Mouse (Mus musculus) midbrain, embryonic 15.5 days (tissue): ENCODE results near the gene Hhatl. TPM values are rescaled to one million over a fixed set of nuclear protein-coding genes. Genes with fewer than 3 reads are reported as not detected.

Source experiments
- ATAC-seq: fragments of 200-750 bp; cut with Nextera tagmentation; replicated peaks from 2 replicates; pipeline ENCODE4 v1.8.0; 2017; ENCODE audit warnings: moderate TSS enrichment
- H3K27ac ChIP-seq: fragments of 300-500 bp; sonication (generic); 2 replicates; pipeline ENCODE4 v1.5.1; 2015; ENCODE audit warnings: mild to moderate bottlenecking, inconsistent platforms
- H3K27me3 ChIP-seq: fragments of 300-500 bp; sonication (generic); replicated peaks from 2 replicates; pipeline ENCODE4 v1.6.1; 2015; ENCODE audit warnings: inconsistent platforms
- H3K36me3 ChIP-seq: fragments of 300-500 bp; sonication (generic); replicated peaks from 2 replicates; pipeline ENCODE4 v1.6.1; 2015; ENCODE audit warnings: inconsistent platforms
- H3K4me1 ChIP-seq: fragments of 300-500 bp; sonication (generic); 2 replicates; pipeline ENCODE4 v1.6.1; 2015; ENCODE audit warnings: inconsistent platforms
- H3K4me2 ChIP-seq: fragments of 300-500 bp; sonication (generic); 2 replicates; pipeline ENCODE4 v1.6.1; 2015; ENCODE audit warnings: inconsistent platforms, mild to moderate bottlenecking, moderate library complexity
- H3K4me3 ChIP-seq: fragments of 300-500 bp; sonication (generic); 2 replicates; pipeline ENCODE4 v1.5.1; 2015; ENCODE audit warnings: mild to moderate bottlenecking, inconsistent platforms
- H3K9ac ChIP-seq: fragments of 300-500 bp; sonication (generic); 2 replicates; pipeline ENCODE4 v1.6.1; 2015; ENCODE audit warnings: mild to moderate bottlenecking, inconsistent platforms
- H3K9me3 ChIP-seq: fragments of 300-500 bp; sonication (generic); 2 replicates; pipeline ENCODE4 v1.6.1; 2016; ENCODE audit warnings: inconsistent platforms
- WGBS: fragments of 180-500 bp; shearing (Covaris S2); methylation state at CpG from one replicate; pipeline ENCODE4 v1.1.7; 2015; ENCODE audit warnings: mixed read lengths; 5-methylcytosine and 5-hydroxymethylcytosine counted together
- polyA plus RNA-seq: library from polyadenylated mRNA; unstranded; fragments of >200 nt; fragmentation: Nextera tagmentation; extraction: Ambion mirVana; gene quantifications from 2 replicates; pipeline ENCODE4 v1.2.1, GENCODE M21; 2015

Gene Hhatl
- polyA plus RNA-seq, 1 experiment from 2014 or later = 0.09 TPM

DNA sequence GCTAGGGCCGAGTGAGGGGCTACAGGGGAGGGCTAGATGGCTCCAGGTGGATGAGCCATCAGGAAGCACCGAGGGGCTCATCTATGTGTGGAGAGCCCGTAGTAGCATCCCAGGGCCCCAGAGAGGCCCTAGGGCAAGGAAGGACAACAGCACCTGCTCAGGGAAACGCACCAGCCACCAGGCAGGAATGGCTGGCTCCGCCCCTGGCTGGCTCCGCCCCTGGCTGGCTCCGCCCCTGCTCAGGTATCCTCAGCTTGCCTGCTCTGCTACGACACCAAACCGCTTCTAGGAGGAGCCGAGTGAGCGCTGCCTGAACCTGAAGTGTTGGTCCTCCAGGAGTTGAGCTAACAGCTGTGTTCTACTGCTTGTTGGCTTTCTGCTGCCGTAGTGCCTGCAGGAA, 5.4 kb upstream of the Hhatl start:
- H3K4me2 ChIP-seq = no peak overlapping the region
- H3K4me3 ChIP-seq = no peak overlapping the region
- 25% methylated on average over 12 of the region's 12 CpGs for WGBS
- H3K27ac ChIP-seq = no peak overlapping the region
- H3K4me1 ChIP-seq = no peaks in the 10 kb centered on the region; the same call in 1 of the 2 replicates
- ATAC-seq = no peak
- H3K9me3 ChIP-seq = no peaks in the 10 kb centered on the region
- no peaks in the 10 kb centered on the region for H3K36me3 ChIP-seq
- no peak overlapping the region for H3K9ac ChIP-seq
- no peaks in the 10 kb centered on the region for H3K27me3 ChIP-seq

DNA sequence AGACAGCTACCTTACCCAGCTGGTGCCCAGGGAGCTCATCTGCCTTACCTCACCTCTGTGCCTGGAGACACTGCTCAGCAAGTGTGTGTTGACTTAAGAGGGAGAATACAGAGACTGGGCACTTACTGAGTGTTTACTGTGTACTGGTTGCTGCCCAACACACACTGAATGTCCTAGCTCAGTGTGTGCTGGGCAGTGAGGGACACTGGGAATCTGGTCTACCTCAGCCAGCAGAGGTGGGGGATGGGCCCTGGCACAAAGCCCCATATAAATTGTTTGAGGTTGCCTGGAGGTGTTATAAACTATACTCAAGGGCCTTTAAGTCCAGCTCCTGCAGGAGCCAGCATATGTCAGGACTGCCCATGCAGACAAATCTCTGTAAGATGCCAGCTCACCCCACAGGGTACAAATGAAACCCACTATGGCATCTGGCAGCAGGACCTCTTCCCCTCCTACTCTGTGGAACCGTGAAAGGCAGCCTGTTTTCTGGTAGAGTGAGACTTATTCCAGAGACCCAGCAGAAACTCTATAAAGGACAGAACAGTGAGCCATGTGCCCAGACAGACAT, 2.7 kb upstream of the Hhatl start:
- H3K4me2 ChIP-seq = no peak overlapping the region
- no peak overlapping the region for H3K9ac ChIP-seq
- no peaks in the 10 kb centered on the region for H3K36me3 ChIP-seq
- no peak overlapping the region for H3K27ac ChIP-seq
- WGBS = 43% methylated on average over 1 of the region's 1 CpGs
- no peaks in the 10 kb centered on the region; the same call in 1 of the 2 replicates for H3K4me1 ChIP-seq
- H3K9me3 ChIP-seq = no peaks in the 10 kb centered on the region
- no peak for ATAC-seq
- H3K4me3 ChIP-seq = no peak overlapping the region
- H3K27me3 ChIP-seq = 0 out of 2 replicates have a peak, but pooled peaks cover 2% of the 10 kb centered on the region

DNA sequence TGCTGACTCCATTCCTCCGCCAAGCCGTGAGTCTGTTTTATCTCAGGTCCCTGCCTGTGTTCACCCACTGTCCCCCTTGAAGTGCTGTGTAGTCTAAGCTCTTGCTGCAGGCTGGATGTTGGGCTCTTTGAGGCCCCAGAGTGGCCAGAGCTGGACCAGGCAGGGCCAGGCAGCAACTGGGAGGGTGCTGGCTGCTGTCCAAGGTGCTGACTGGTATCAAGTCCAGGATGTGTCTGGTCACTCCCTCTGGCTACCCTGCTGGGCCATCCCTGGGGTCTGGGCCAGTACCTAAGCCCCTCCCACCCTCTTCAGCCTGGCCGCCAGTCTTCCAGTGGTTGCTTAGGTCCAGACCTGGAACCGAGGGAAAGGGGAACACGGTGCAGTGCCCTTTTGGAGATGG, 1.1 kb downstream of the Hhatl start:
- H3K27ac ChIP-seq = no peak overlapping the region
- no peaks in the 10 kb centered on the region for H3K36me3 ChIP-seq
- no peaks in the 10 kb centered on the region for H3K9me3 ChIP-seq
- no peaks in the 10 kb centered on the region; the same call in 1 of the 2 replicates for H3K4me1 ChIP-seq
- H3K4me3 ChIP-seq = no peak overlapping the region
- H3K4me2 ChIP-seq = no peak overlapping the region
- H3K27me3 ChIP-seq = 0 out of 2 replicates have a peak, but pooled peaks cover 2% of the 10 kb centered on the region
- no peak overlapping the region for H3K9ac ChIP-seq
- no peak for ATAC-seq
- WGBS = 13% methylated on average over 5 of the region's 5 CpGs

DNA sequence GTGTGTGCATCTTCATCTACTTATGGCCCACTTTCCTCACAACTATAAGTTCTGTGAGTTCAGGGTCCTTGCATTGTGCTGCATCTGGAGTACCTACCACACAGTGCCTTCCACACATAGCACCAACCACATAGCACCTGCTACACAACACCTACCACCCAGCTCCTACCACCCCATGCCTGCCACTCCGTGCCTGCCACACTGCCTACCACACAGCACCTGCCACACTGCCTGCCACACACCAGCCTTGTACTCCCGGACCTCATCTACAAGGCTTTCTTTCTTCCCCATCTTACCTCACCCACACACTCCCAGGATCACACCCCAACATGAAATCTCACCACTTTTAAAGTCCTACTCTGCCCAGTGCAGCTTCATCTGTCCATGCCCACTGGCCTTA, 5.9 kb downstream of the Hhatl start:
- Histone ChIP-seq H3K9me3 (no peaks in the 10 kb centered on the region), H3K4me3 (no peak overlapping the region)
- WGBS = 80% methylated on average over 2 of the region's 2 CpGs

DNA sequence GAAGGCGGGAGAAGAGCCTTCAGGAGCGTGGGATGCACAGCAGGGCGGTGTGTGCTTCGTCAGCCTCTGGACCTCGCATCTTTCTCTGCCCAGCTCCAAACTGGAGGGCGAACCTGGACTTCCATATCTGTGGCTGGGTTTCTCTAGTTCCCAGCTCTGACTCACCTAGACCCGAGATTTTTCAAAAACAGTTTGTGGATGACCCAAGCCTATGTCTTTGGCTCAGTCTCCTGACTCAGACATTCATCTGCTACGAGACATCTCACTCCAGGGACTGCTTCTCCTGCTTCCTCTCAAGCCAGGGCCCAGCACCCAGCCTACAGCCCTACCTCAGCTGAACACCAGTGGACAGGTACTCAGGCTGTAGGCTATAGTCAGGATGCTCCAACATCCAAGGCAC, 7.0 kb downstream of the Hhatl start:
- WGBS = 85% methylated on average over 8 of the region's 8 CpGs
- ATAC-seq = no peak

More for the DNA sequence above, 5.9 kb downstream of the Hhatl start:
- Histone ChIP-seq H3K36me3 (no peaks in the 10 kb centered on the region), H3K9ac (no peak overlapping the region), H3K27ac (no peak overlapping the region), H3K4me2 (no peak overlapping the region), H3K4me1 (no peaks in the 10 kb centered on the region), H3K27me3 (no peaks in the 10 kb centered on the region)
- no peak for ATAC-seq

DNA sequence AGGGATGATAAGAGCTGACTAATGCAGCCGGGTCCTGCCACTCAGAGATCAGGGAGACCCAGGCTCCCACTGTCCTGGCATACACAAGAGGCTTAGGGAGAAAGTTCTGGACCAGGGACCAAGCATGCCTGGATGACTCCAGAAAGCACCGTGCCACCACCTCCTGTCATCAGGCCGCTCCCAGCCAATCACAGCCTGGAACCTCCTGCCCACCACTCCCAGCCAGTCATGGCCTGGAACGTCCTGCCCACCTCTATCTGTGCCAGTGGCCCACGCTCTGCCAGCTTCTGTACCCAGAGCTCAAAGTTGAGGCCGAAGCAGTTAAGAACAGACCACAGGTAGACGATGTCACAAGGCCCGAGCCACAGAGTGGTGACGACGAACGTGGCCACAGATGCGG, 7.5 kb downstream of the Hhatl start:
- WGBS = 88% methylated on average over 12 of the region's 12 CpGs
- H3K9ac ChIP-seq = no peak overlapping the region
- H3K4me3 ChIP-seq = no peak overlapping the region
- H3K9me3 ChIP-seq = no peaks in the 10 kb centered on the region
- H3K4me1 ChIP-seq = no peaks in the 10 kb centered on the region
- ATAC-seq = no peak
- H3K27ac ChIP-seq = no peak overlapping the region
- no peak overlapping the region for H3K4me2 ChIP-seq
- no peaks in the 10 kb centered on the region for H3K36me3 ChIP-seq
- peaks cover 3% of the 10 kb centered on the region; the same call in 1 of the 2 replicates for H3K27me3 ChIP-seq

More for the DNA sequence above, 7.0 kb downstream of the Hhatl start:
- no peak overlapping the region for H3K4me2 ChIP-seq
- no peaks in the 10 kb centered on the region for H3K4me1 ChIP-seq
- H3K27me3 ChIP-seq = no peaks in the 10 kb centered on the region
- H3K4me3 ChIP-seq = no peak overlapping the region
- H3K36me3 ChIP-seq = no peaks in the 10 kb centered on the region
- H3K27ac ChIP-seq = no peak overlapping the region
- H3K9me3 ChIP-seq = no peaks in the 10 kb centered on the region
- no peak overlapping the region for H3K9ac ChIP-seq

DNA sequence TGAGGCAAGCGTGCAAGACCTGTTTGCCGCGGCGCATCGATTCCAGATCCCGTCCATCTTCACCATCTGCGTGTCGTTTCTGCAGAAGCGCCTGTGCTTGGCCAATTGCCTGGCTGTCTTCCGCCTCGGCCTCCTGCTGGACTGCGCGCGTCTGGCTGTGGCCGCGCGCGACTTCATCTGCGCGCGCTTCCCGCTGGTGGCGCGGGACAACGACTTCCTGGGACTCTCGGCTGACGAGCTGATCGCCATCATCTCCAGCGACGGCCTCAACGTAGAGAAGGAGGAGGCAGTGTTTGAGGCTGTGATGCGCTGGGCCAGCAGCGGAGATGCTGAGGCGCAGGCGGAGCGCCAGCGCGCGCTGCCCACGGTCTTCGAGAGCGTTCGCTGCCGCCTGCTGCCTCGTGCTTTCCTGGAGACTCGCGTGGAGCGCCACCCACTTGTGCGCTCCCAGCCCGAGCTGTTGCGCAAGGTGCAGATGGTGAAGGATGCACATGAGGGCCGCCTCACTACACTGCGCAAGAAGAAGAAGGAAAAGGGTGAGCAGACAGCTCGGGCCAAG, 14.2 kb downstream of the Hhatl start:
- 0 out of 2 replicates have a peak overlapping the region, but pooled peaks have one; percentile 17 for H3K27ac ChIP-seq
- peaks cover 47% of the 10 kb centered on the region for H3K27me3 ChIP-seq
- H3K36me3 ChIP-seq = no peaks in the 10 kb centered on the region
- peak overlapping the region; percentile 31 for H3K9ac ChIP-seq
- peak; percentile 67 for ATAC-seq
- WGBS = 13% methylated on average over 54 of the region's 54 CpGs
- peaks cover 12% of the 10 kb centered on the region for H3K4me1 ChIP-seq
- peak overlapping the region; percentile 73 for H3K4me2 ChIP-seq
- peak overlapping the region; percentile 40 for H3K4me3 ChIP-seq
- H3K9me3 ChIP-seq = no peaks in the 10 kb centered on the region

DNA sequence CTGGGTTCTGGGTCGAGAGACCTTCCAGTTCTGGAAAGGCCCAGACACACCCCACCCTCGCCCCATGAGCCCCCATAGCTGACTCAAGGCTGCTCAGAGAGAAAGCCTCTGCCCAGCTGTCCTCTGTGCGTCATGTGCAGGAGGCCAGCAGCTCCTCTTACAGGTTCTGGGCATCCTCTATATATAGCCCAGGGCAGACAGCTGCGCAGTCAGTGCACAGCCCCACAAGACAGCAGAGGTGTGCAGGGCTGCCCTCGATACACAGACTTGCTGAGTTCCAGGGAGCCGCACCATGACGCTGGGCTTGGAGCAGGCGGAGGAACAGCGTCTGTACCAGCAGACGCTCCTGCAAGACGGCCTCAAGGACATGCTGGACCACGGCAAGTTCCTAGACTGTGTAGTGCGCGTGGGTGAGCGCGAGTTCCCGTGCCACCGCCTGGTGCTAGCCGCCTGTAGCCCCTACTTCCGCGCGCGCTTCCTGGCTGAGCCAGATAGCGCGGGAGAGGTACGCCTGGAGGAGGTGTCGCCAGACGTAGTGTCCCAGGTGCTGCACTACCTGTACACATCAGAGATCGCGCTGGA, 14.7 kb downstream of the Hhatl start, which contains the start of gene Klhl40:
TSS of gene Klhl40 (plus strand) at position 124 of the 582 bp plus-strand sequence.
- peaks cover 47% of the 10 kb centered on the region for H3K27me3 ChIP-seq
- WGBS = 16% methylated on average over 30 of the region's 30 CpGs
- peak within 1 kb of the TSS; percentile 73 for H3K4me2 ChIP-seq
- 0 out of 2 replicates have a peak within 1 kb of the TSS, but pooled peaks have one; percentile 17 for H3K27ac ChIP-seq
- H3K9me3 ChIP-seq = no peaks in the 10 kb centered on the region
- no peaks in the 10 kb centered on the region for H3K36me3 ChIP-seq
- peaks cover 12% of the 10 kb centered on the region for H3K4me1 ChIP-seq
- peak; percentile 49 for ATAC-seq
- peak within 1 kb of the TSS; percentile 40 for H3K4me3 ChIP-seq
- H3K9ac ChIP-seq = peak within 1 kb of the TSS; percentile 31

DNA sequence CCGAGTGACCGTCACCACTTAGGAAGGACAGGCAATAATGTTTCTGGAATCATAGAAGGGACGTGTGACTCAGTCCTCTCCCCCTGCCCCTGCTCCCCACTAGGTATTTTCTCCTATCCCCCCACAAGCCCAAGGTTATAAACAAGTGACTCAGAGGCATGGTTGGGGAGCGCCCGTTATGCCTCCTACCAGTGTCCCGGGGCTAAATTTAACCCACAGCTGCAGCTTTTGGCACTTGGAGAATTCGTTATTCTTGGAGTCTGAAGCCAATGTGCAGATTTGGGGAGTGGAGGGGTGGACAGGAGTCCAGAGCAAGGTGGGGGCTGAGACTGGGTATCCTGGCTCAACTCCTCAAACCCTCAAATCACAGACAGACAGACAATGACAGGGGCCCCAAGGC, 15.8 kb downstream of the Hhatl start:
- no peaks in the 10 kb centered on the region for H3K9me3 ChIP-seq
- ATAC-seq = no peak
- no peak overlapping the region for H3K9ac ChIP-seq
- 84% methylated on average over 7 of the region's 7 CpGs for WGBS
- H3K27me3 ChIP-seq = peaks cover 47% of the 10 kb centered on the region
- peaks cover 12% of the 10 kb centered on the region for H3K4me1 ChIP-seq
- H3K36me3 ChIP-seq = no peaks in the 10 kb centered on the region
- no peak overlapping the region for H3K4me3 ChIP-seq
- H3K4me2 ChIP-seq = no peak overlapping the region
- no peak overlapping the region for H3K27ac ChIP-seq

DNA sequence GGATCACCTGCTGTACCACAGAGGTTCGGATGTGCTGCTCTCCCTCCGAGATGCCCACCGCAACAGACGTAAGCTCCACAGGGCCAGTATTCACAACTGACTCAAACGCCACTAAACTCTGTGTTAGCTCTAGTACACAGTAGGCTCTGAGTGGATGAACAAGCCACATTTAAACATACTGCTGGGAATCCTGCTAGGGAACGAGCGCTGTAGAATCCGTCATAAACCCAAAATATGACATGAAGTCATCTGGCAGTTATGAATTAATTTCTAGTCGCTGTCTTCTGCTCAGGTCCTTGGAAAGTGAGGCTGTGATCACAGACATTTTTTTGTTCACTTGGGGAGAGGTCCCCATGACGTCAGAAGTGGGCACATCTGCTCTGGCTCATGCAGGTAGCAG, 16.4 kb downstream of the Hhatl start:
- H3K9me3 ChIP-seq = no peaks in the 10 kb centered on the region
- H3K9ac ChIP-seq = no peak overlapping the region
- H3K4me3 ChIP-seq = no peak overlapping the region
- no peak overlapping the region for H3K4me2 ChIP-seq
- H3K4me1 ChIP-seq = peaks cover 12% of the 10 kb centered on the region
- H3K36me3 ChIP-seq = no peaks in the 10 kb centered on the region
- no peak overlapping the region for H3K27ac ChIP-seq
- H3K27me3 ChIP-seq = peaks cover 47% of the 10 kb centered on the region
- WGBS = 83% methylated on average over 10 of the region's 10 CpGs
- ATAC-seq = no peak

DNA sequence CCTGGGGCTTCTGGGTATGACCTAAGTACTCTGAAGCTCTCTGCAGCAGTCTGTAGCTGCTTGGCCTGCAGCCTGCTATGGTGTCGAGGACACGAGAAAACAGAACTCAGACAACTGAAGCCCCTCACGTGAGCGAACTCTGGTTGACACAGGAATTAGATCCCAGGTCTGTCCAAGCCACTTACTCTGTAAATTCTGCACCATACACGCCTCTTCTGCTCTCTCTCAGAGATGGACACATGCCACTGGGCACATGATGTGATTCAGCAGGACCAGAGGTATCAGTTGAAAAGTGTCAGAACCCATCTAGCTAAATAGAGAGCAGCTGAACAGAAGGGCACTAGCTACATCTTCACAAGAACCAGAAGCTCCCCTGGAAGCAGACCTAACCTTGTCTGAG, 19.9 kb downstream of the Hhatl start:
- Histone ChIP-seq H3K4me1 (peaks cover 1% of the 10 kb centered on the region), H3K4me2 (no peak overlapping the region), H3K36me3 (peaks cover 6% of the 10 kb centered on the region; the same call in 1 of the 2 replicates), H3K9ac (no peak overlapping the region), H3K9me3 (no peaks in the 10 kb centered on the region), H3K27ac (no peak overlapping the region), H3K27me3 (peaks cover 20% of the 10 kb centered on the region), H3K4me3 (no peak overlapping the region)
- 83% methylated on average over 5 of the region's 5 CpGs for WGBS
- no peak for ATAC-seq

DNA sequence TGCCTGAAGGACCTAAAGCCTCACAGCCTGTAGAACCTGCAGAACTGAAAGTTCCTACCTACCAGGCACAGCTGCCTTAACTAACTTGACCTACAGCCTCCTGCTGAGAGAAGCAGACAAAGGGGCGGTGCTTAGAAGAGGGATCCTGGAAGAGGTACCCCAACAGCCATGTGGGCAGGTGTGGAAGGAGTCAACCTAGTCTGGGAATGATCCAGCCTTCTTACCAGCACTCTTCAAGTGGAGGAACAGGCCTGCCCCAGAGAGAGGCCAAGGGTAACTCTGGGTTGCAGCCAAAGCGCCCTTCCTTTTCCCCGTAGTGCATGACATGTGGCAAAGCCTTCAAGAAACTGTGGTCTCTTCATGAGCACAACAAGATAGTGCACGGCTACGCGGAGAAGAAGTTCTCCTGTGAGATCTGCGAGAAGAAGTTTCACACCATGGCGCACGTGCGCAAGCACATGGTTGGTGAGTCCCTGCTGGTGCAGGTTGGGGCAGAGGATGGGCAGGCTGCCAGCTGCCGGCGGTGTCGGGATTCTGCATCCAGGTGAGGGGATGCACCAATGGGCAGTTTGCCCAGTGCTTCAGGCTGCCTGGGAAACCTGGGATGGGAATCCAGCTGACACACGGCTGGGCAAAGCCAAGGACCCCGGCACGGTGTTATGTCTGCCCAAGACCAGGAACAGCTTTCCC, 27.0 kb downstream of the Hhatl start:
- Histone ChIP-seq H3K4me1 (peaks cover 19% of the 10 kb centered on the region), H3K9ac (no peak overlapping the region), H3K9me3 (no peaks in the 10 kb centered on the region), H3K27ac (no peak overlapping the region), H3K36me3 (peaks cover 16% of the 10 kb centered on the region; the same call in 1 of the 2 replicates), H3K27me3 (no peaks in the 10 kb centered on the region), H3K4me3 (no peak overlapping the region), H3K4me2 (no peak overlapping the region)
- no peak for ATAC-seq
- 92% methylated on average over 16 of the region's 16 CpGs for WGBS
